Comparison of ENCODE assay signal across 20 mouse cellular contexts in genomic region chr10:117754609-117754940, GRCm38 (mm10). TPM values are rescaled to one million over a fixed set of nuclear protein-coding genes. Genes with fewer than 3 reads are reported as not detected.
DNase-seq lines count a peak whose midpoint lies in the region; ATAC-seq and TF ChIP-seq lines count a peak whose summit lies in the region.
"Had no signal": no experiment of that assay in that cellular context is flagged by ENCODE, and none has a peak within 500 bp of the region (broad histone marks: within the 10 kb centered on the region; RNA-seq: fewer than 3 reads in every experiment).

No protein-coding gene starts in this region.

- H3K4me2 ChIP-seq in heart, embryonic 16.5 days (ENCODE audit: low read depth, low read length): no peak overlapping the region
- H3K4me2 ChIP-seq in liver, embryonic 16.5 days (ENCODE audit: low read depth, low read length): no peak overlapping the region
- H3K4me2 ChIP-seq in intestine, embryonic 15.5 days (replicated peaks): no peak overlapping the region
- H3K4me2 ChIP-seq: forebrain, embryonic 13.5 days; heart, embryonic 13.5 days; hindbrain, embryonic 12.5 days had no signal

- H3K27ac ChIP-seq in heart, embryonic 16.5 days (ENCODE audit: low read length): peak overlapping the region; percentile 16; the same call in 1 of the 2 replicates
- peak overlapping the region; percentile 86 for H3K27ac ChIP-seq in spleen, adult 2 months (ENCODE audit: insufficient read depth, low read length)
- H3K27ac ChIP-seq in liver, embryonic 16.5 days (ENCODE audit: low read length): peak overlapping the region; percentile 7; the same call in 1 of the 2 replicates
- no peak overlapping the region for H3K27ac ChIP-seq in intestine, embryonic 15.5 days
- H3K27ac ChIP-seq: embryonic facial prominence, embryonic 10.5 days; forebrain, embryonic 13.5 days; heart, embryonic 13.5 days; hindbrain, embryonic 12.5 days had no signal

- peaks cover 73% of the 10 kb centered on the region for H3K36me3 ChIP-seq in heart, embryonic 16.5 days (ENCODE audit: control insufficient read depth, insufficient read depth)
- H3K36me3 ChIP-seq in spleen, adult 2 months (ENCODE audit: control insufficient read depth, insufficient read depth, low read length): peaks cover 18% of the 10 kb centered on the region
- H3K36me3 ChIP-seq in liver, embryonic 16.5 days (ENCODE audit: control insufficient read depth, insufficient read depth): peaks cover 50% of the 10 kb centered on the region
- peaks cover 56% of the 10 kb centered on the region for H3K36me3 ChIP-seq in intestine, embryonic 15.5 days

- WGBS in heart, embryonic 16.5 days: 94% methylated on average over 7 of the region's 7 CpGs
- WGBS in spleen, adult 2 months: 72% methylated on average over 7 of the region's 7 CpGs
- 79% methylated on average over 7 of the region's 7 CpGs for WGBS in liver, embryonic 16.5 days (ENCODE audit: insufficient replicate concordance)
- whole genome bisulfite sequencing in intestine, embryonic 15.5 days: 96% methylated on average over 7 of the region's 7 CpGs

- no peak for TF ChIP-seq POLR2A in spleen, adult 2 months (IDR thresholded peaks at IDR 0.05; ENCODE audit: low read depth, low read length)

- TF ChIP-seq CTCF in spleen, adult 2 months (IDR thresholded peaks at IDR 0.05; ENCODE audit: extremely low read depth, insufficient read depth, insufficient read length, insufficient replicate concordance): no peak

- no peak overlapping the region for H3K4me3 ChIP-seq in heart, embryonic 16.5 days (ENCODE audit: low read length)
- no peak overlapping the region for H3K4me3 ChIP-seq in spleen, adult 2 months (ENCODE audit: extremely low read depth, insufficient read depth, insufficient read length)
- H3K4me3 ChIP-seq in liver, embryonic 16.5 days (ENCODE audit: low read depth, low read length): no peak overlapping the region
- no peak overlapping the region for H3K4me3 ChIP-seq in intestine, embryonic 15.5 days (replicated peaks)
- H3K4me3 ChIP-seq: embryonic facial prominence, embryonic 10.5 days; forebrain, embryonic 13.5 days; gastrocnemius, adult 2 months; heart, embryonic 13.5 days; hindbrain, embryonic 12.5 days had no signal

- H3K9ac ChIP-seq in heart, embryonic 16.5 days (ENCODE audit: low read length): no peak overlapping the region
- no peak overlapping the region for H3K9ac ChIP-seq in liver, embryonic 16.5 days (ENCODE audit: low read depth, low read length)
- H3K9ac ChIP-seq in intestine, embryonic 15.5 days: no peak overlapping the region
- H3K9ac ChIP-seq: forebrain, embryonic 13.5 days; forebrain, postnatal 0 days; heart, embryonic 13.5 days; hindbrain, embryonic 12.5 days had no signal

- DNase-seq in heart, adult 9 months (ENCODE audit: low spot score in 2 of 2): no peak
- DNase-seq in spleen, adult 2 months (ENCODE audit: low read depth in 1 of 2, low spot score in 2 of 2): no peak
- no peak for DNase-seq in spleen, postnatal 36 days (ENCODE audit: low spot score in 2 of 2)
- no peak for DNase-seq in urinary bladder, adult 18-20 months (ENCODE audit: low spot score in 2 of 2)
- DNase-seq: adrenal gland, postnatal 10 days; cerebellum, adult 2 months; cerebellum, postnatal 10 days; forebrain, postnatal 0 days; gastrocnemius, adult 2 months; gastrocnemius, postnatal 25 days; heart, postnatal 10 days; heart, postnatal 4 days had no signal

- H3K27me3 ChIP-seq in heart, embryonic 16.5 days (ENCODE audit: control insufficient read depth, insufficient read depth, low read length): no peaks in the 10 kb centered on the region
- H3K27me3 ChIP-seq in spleen, adult 2 months (ENCODE audit: control insufficient read depth, insufficient read depth, low read length): no peaks in the 10 kb centered on the region
- H3K27me3 ChIP-seq in liver, embryonic 16.5 days (ENCODE audit: control insufficient read depth, insufficient read depth, low read depth, low read length): no peaks in the 10 kb centered on the region
- no peaks in the 10 kb centered on the region for H3K27me3 ChIP-seq in intestine, embryonic 15.5 days (replicated peaks)
- H3K27me3 ChIP-seq: forebrain, embryonic 13.5 days; heart, embryonic 13.5 days; hindbrain, embryonic 12.5 days had no signal

- H3K4me1 ChIP-seq in heart, embryonic 16.5 days (ENCODE audit: control insufficient read depth, insufficient read depth, low read length): no peaks in the 10 kb centered on the region
- H3K4me1 ChIP-seq in spleen, adult 2 months (ENCODE audit: control insufficient read depth, insufficient read depth, insufficient read length): peaks cover 10% of the 10 kb centered on the region
- no peaks in the 10 kb centered on the region for H3K4me1 ChIP-seq in liver, embryonic 16.5 days (ENCODE audit: control insufficient read depth, low read depth, low read length)
- no peaks in the 10 kb centered on the region for H3K4me1 ChIP-seq in intestine, embryonic 15.5 days (replicated peaks)
- H3K4me1 ChIP-seq: embryonic facial prominence, embryonic 10.5 days; forebrain, embryonic 13.5 days; heart, embryonic 13.5 days; hindbrain, embryonic 12.5 days had no signal

- ATAC-seq in heart, embryonic 16.5 days (replicated peaks; ENCODE audit: extremely low read depth, insufficient read depth, low FRiP score): no peak
- no peak for ATAC-seq in liver, embryonic 16.5 days (ENCODE audit: low read depth)
- no peak for ATAC-seq in intestine, embryonic 15.5 days
- ATAC-seq: forebrain, embryonic 13.5 days; forebrain, postnatal 0 days; hindbrain, embryonic 16.5 days had no signal

- no peaks in the 10 kb centered on the region; the same call in 1 of the 2 replicates for H3K9me3 ChIP-seq in heart, embryonic 16.5 days (replicated peaks; ENCODE audit: control insufficient read depth, low read length)
- no peaks in the 10 kb centered on the region for H3K9me3 ChIP-seq in liver, embryonic 16.5 days (replicated peaks; ENCODE audit: control insufficient read depth, low read length)
- H3K9me3 ChIP-seq in intestine, embryonic 15.5 days: no peaks in the 10 kb centered on the region
- H3K9me3 ChIP-seq: embryonic facial prominence, embryonic 10.5 days; forebrain, embryonic 13.5 days; hindbrain, embryonic 12.5 days had no signal

RNA-seq across cellular contexts. Expression of gene Slc35e3, which starts 8.4 kb away (rescaled TPM):
- 6.7 and 7.2 TPM in 2 replicates for polyA plus RNA-seq in heart, embryonic 16.5 days (2015; fragmentation: Nextera tagmentation; extraction: Ambion mirVana)
- polyA plus RNA-seq in spleen, adult 2 months (2012; rRNA removed): 5.6 and 7.4 TPM in 2 replicates
- 2.3 and 2.5 TPM in 2 replicates for polyA plus RNA-seq in liver, embryonic 16.5 days (2015; fragmentation: Nextera tagmentation; extraction: Ambion mirVana)
- 11.7 and 11.8 TPM in 2 replicates for polyA plus RNA-seq in intestine, embryonic 15.5 days (2015; fragmentation: Nextera tagmentation; extraction: Ambion mirVana)

RNA-seq across cellular contexts. Expression of gene Nup107, which starts 37.9 kb away (rescaled TPM):
- 39.0 and 55.1 TPM in 2 replicates for polyA plus RNA-seq in heart, embryonic 16.5 days (2015; fragmentation: Nextera tagmentation; extraction: Ambion mirVana)
- polyA plus RNA-seq in spleen, adult 2 months (2012; rRNA removed): 5.8 and 6.0 TPM in 2 replicates
- 30.0 and 30.3 TPM in 2 replicates for polyA plus RNA-seq in liver, embryonic 16.5 days (2015; fragmentation: Nextera tagmentation; extraction: Ambion mirVana)
- 58.8 and 60.8 TPM in 2 replicates for polyA plus RNA-seq in intestine, embryonic 15.5 days (2015; fragmentation: Nextera tagmentation; extraction: Ambion mirVana)

RNA-seq across cellular contexts. Expression of gene Mdm2, which starts 44.0 kb away (rescaled TPM):
- 42.7 and 55.3 TPM in 2 replicates for polyA plus RNA-seq in heart, embryonic 16.5 days (2015; fragmentation: Nextera tagmentation; extraction: Ambion mirVana)
- polyA plus RNA-seq in spleen, adult 2 months (2012; rRNA removed): 37.2 and 52.6 TPM in 2 replicates
- polyA plus RNA-seq in liver, embryonic 16.5 days (2015; fragmentation: Nextera tagmentation; extraction: Ambion mirVana): 20.3 and 20.7 TPM in 2 replicates
- polyA plus RNA-seq in intestine, embryonic 15.5 days (2015; fragmentation: Nextera tagmentation; extraction: Ambion mirVana): 34.0 and 35.1 TPM in 2 replicates
